Mouse (Mus musculus) lung, postnatal 25 days (tissue): ENCODE measurements around the gene Hk2.
A peak's percentile ranks its signal among the peaks of the same experiment; 100 is the strongest.

ENCODE experiments used
- DNase-seq: peaks from one replicate; pipeline ENCODE4 v3.0.0; 2022; ENCODE audit warnings: low spot score

The Hk2 gene

GRCm38 (mm10) chr6:82774321-82774764 is at the start of gene Hk2:
TSS of gene Hk2 (minus strand) at chr6:82774454.
- DNase-seq, result peak; percentile 91

GRCm38 (mm10) chr6:82821758-82822253 is 47.6 kb upstream of the Hk2 start:
- no peak for DNase-seq

GRCm38 (mm10) chr6:82820716-82821115 is 46.5 kb upstream of the Hk2 start:
- no peak for DNase-seq

- DNase-seq, result no peak
These were observed 40.6 kb upstream of the Hk2 start for GRCm38 (mm10) chr6:82814821-82815220.

- no peak for DNase-seq
These were observed 33.9 kb upstream of the Hk2 start for GRCm38 (mm10) chr6:82807984-82808700.

GRCm38 (mm10) chr6:82806971-82807370 is 32.7 kb upstream of the Hk2 start:
- no peak for DNase-seq

- no peak for DNase-seq
These were observed 32.2 kb upstream of the Hk2 start for GRCm38 (mm10) chr6:82806503-82806902.

GRCm38 (mm10) chr6:82805894-82806293 is 31.6 kb upstream of the Hk2 start:
- no peak for DNase-seq

GRCm38 (mm10) chr6:82804984-82805383 is 30.7 kb upstream of the Hk2 start:
- DNase-seq, result no peak

GRCm38 (mm10) chr6:82798202-82798737 is 24.0 kb upstream of the Hk2 start:
- no peak for DNase-seq

GRCm38 (mm10) chr6:82797300-82797839 is 23.1 kb upstream of the Hk2 start:
- peak; percentile 25 for DNase-seq

- no peak for DNase-seq
These were observed 16.6 kb upstream of the Hk2 start for GRCm38 (mm10) chr6:82790864-82791263.

- no peak for DNase-seq
These were observed 9.7 kb upstream of the Hk2 start for GRCm38 (mm10) chr6:82783906-82784305.

- no peak for DNase-seq
These were observed 6.6 kb upstream of the Hk2 start for GRCm38 (mm10) chr6:82780802-82781393.

GRCm38 (mm10) chr6:82780369-82780768 is 6.1 kb upstream of the Hk2 start:
- no peak for DNase-seq

GRCm38 (mm10) chr6:82777124-82777654 is 2.9 kb upstream of the Hk2 start:
- no peak for DNase-seq

- no peak for DNase-seq
These were observed 1.1 kb upstream of the Hk2 start for GRCm38 (mm10) chr6:82775386-82775785.

- DNase-seq, result peak; percentile 66
These were observed 758 bp downstream of the Hk2 start for GRCm38 (mm10) chr6:82773261-82774131.

GRCm38 (mm10) chr6:82772451-82773101 is 1.7 kb downstream of the Hk2 start:
- DNase-seq, result no peak

- no peak for DNase-seq
These were observed 2.3 kb downstream of the Hk2 start for GRCm38 (mm10) chr6:82771981-82772409.

GRCm38 (mm10) chr6:82771059-82771458 is 3.2 kb downstream of the Hk2 start:
- peak; percentile 65 for DNase-seq
